Mouse (Mus musculus) bone marrow macrophage, adult 2 months (primary cell): Measurements from ENCODE around the gene Nox3. TPM values are rescaled to one million over a fixed set of nuclear protein-coding genes. Genes with fewer than 3 reads are reported as not detected.

ENCODE experiments used
- H3K27ac ChIP-seq: 2 replicates; pipeline ENCODE4 v1.5.1; 2012; ENCODE audit warnings: low read depth, low read length; ENCODE audit not compliant: insufficient read depth
- H3K4me1 ChIP-seq: 2 replicates; pipeline ENCODE4 v1.6.1; 2012; ENCODE audit warnings: low read length; ENCODE audit not compliant: control insufficient read depth, insufficient read depth
- H3K4me3 ChIP-seq: 2 replicates; pipeline ENCODE4 v1.5.1; 2012; ENCODE audit warnings: mild to moderate bottlenecking, low read length, moderate library complexity; ENCODE audit not compliant: insufficient read depth
- CTCF ChIP-seq: IDR thresholded peaks from 2 replicates; pipeline ENCODE4 v1.5.1; 2012; ENCODE audit warnings: low read depth, mild to moderate bottlenecking, low read length, moderate library complexity
- POLR2A ChIP-seq: IDR thresholded peaks from 2 replicates; pipeline ENCODE4 v1.6.1; 2012; ENCODE audit warnings: mild to moderate bottlenecking, low read depth, low read length, borderline replicate concordance
- polyA plus RNA-seq: library from polyadenylated mRNA; stranded (reverse); fragments of >200 nt; gene quantifications from 2 replicates; pipeline ENCODE4 v1.2.4, GENCODE M21; 2012; ENCODE audit not compliant: missing spikeins, insufficient read depth, insufficient read length

Gene Nox3
- polyA plus RNA-seq, 1 experiment, result not detected

GRCm38 (mm10) chr17:3667287-3667686, 28.8 kb downstream of the Nox3 start:
- TF ChIP-seq POLR2A (no peak), CTCF (no peak)
- no peaks in the 10 kb centered on the region for H3K4me1 ChIP-seq

GRCm38 (mm10) chr17:3665321-3665720, 30.7 kb downstream of the Nox3 start:
- Histone ChIP-seq H3K4me3 (no peak overlapping the region), H3K4me1 (no peaks in the 10 kb centered on the region), H3K27ac (no peak overlapping the region)
- no peak for TF ChIP-seq CTCF
- no peak for TF ChIP-seq POLR2A

More at GRCm38 (mm10) chr17:3667287-3667686, 28.8 kb downstream of the Nox3 start:
- H3K27ac ChIP-seq, result no peak overlapping the region
- no peak overlapping the region for H3K4me3 ChIP-seq

DNA sequence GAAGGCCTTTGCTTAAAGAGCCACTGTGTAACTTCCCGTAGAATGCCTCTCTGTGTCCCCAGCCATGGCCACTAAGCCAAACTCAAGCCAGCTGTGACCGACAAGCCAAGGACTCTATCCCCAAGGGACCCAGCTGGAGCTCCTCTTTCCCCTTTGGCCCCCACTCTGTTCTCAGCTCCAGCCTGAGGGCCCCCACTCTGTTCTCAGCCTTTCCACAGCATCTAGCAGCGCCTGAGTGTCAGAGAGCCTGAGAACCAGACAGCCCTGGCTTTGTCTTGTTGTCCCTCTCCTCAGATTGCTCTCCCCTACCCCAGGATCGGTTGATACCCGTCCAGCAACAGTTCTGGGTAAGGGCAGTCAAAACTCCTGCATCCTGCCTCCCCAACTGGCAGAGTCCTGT, 36.6 kb downstream of the Nox3 start:
- H3K27ac ChIP-seq, result no peak overlapping the region
- TF ChIP-seq POLR2A, result no peak
- no peak for TF ChIP-seq CTCF
- no peaks in the 10 kb centered on the region for H3K4me1 ChIP-seq
- no peak overlapping the region for H3K4me3 ChIP-seq

GRCm38 (mm10) chr17:3650377-3650776, 45.7 kb downstream of the Nox3 start:
- no peak for TF ChIP-seq POLR2A
- TF ChIP-seq CTCF, result no peak
- Histone ChIP-seq H3K27ac (no peak overlapping the region), H3K4me3 (no peak overlapping the region), H3K4me1 (no peaks in the 10 kb centered on the region)

- no peaks in the 10 kb centered on the region for H3K4me1 ChIP-seq
- no peak overlapping the region for H3K4me3 ChIP-seq
- H3K27ac ChIP-seq, result no peak overlapping the region
- no peak for TF ChIP-seq CTCF
- TF ChIP-seq POLR2A, result no peak
Measured at GRCm38 (mm10) chr17:3643582-3643981, 52.5 kb downstream of the Nox3 start.

- no peaks in the 10 kb centered on the region for H3K4me1 ChIP-seq
- no peak overlapping the region for H3K27ac ChIP-seq
- TF ChIP-seq CTCF (no peak), POLR2A (no peak)
- no peak overlapping the region for H3K4me3 ChIP-seq
Measured at GRCm38 (mm10) chr17:3641456-3641855, 54.6 kb downstream of the Nox3 start.

DNA sequence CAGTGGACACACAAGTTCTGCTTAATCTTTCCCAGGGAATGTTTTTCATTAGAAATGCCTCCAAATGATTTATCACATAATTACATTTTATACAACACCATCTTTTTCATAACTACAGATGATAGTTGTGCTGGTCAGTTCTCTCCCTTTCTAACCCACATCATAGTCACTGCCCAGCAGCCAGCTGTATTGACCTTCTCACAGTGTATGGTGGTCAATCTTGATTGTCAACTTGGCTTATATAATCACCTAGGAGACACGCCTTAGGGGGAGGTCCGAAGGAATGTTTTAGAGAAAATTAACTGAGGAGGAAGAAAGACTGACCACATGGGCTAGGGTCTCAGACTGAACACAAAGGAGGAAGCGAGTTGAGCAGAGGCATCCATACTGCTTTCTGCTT, 57.3 kb downstream of the Nox3 start:
- Histone ChIP-seq H3K27ac (no peak overlapping the region), H3K4me3 (no peak overlapping the region), H3K4me1 (no peaks in the 10 kb centered on the region)
- TF ChIP-seq CTCF (no peak), POLR2A (no peak)

DNA sequence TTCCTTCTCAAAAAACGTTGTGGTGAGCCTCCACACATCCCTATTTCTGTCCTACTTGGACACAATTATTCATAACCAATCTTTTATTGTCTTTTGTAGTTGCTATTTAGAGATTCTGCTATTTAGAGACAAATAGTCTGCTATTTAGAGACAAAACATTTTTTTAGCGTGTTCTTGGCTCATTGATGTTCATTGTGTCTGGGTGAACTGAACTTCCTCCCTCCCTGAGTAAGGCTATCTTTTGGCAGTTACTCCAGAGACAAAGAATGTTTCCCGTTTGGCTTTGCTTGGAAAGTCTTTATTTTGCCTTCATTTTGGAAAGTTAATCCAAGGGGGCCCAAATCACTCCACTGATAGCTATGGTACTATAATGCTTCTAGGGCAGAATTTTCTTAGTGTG, 63.6 kb downstream of the Nox3 start:
- no peaks in the 10 kb centered on the region for H3K4me1 ChIP-seq
- no peak overlapping the region for H3K27ac ChIP-seq
- TF ChIP-seq POLR2A (no peak), CTCF (no peak)
- H3K4me3 ChIP-seq, result no peak overlapping the region

- no peak for TF ChIP-seq CTCF
- TF ChIP-seq POLR2A, result no peak
- Histone ChIP-seq H3K4me3 (no peak overlapping the region), H3K27ac (no peak overlapping the region), H3K4me1 (no peaks in the 10 kb centered on the region)
Measured at GRCm38 (mm10) chr17:3616329-3617216, 79.5 kb downstream of the Nox3 start.

DNA sequence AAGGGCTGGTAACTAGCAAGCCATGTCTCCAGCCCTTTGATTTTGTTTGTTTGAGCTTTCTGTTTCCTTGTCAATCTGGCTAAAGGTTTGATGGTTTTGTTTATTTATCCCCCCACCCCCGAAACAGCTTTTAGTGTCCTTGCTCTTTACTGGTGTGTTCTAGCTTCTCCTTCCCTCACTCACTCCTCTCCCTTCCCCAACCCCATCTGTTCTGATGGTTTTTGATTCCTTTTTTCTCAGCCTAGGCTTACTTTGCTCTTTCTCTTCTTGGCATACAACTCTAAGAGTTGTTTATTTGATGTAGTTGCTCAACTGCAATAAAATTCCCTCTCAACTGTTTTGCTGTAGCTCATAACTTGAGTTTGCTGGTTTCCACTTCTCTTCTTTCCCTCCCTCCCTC, 80.5 kb downstream of the Nox3 start:
- H3K4me1 ChIP-seq, result no peaks in the 10 kb centered on the region
- TF ChIP-seq CTCF, result no peak
- TF ChIP-seq POLR2A, result no peak
- H3K27ac ChIP-seq, result no peak overlapping the region
- H3K4me3 ChIP-seq, result no peak overlapping the region
